Mouse (Mus musculus) forebrain, embryonic 10.5 days (tissue): ENCODE data around the gene Egfem1. TPM values are rescaled to one million over a fixed set of nuclear protein-coding genes. Genes with fewer than 3 reads are reported as not detected.

ENCODE experiments used
- DNase-seq: peaks from one replicate; pipeline ENCODE4 v3.0.0-alpha.2; 2017; ENCODE audit warnings: low spot score; ENCODE audit errors: extremely low spot score
- H3K27ac ChIP-seq: fragments of 300-500 bp; sonication (generic); 2 replicates; pipeline ENCODE4 v1.5.1; 2016; ENCODE audit warnings: mild to moderate bottlenecking
- H3K27me3 ChIP-seq: fragments of 300-500 bp; sonication (generic); 2 replicates; pipeline ENCODE4 v1.6.1; 2016; ENCODE audit warnings: mild to moderate bottlenecking; ENCODE audit not compliant: poor library complexity, severe bottlenecking
- H3K36me3 ChIP-seq: fragments of 300-500 bp; sonication (generic); replicated peaks from 2 replicates; pipeline ENCODE4 v1.6.1; 2016; ENCODE audit warnings: mild to moderate bottlenecking, moderate library complexity
- H3K4me1 ChIP-seq: fragments of 300-500 bp; sonication (generic); 2 replicates; pipeline ENCODE4 v1.6.1; 2016
- H3K4me3 ChIP-seq: fragments of 300-500 bp; sonication (generic); 2 replicates; pipeline ENCODE4 v1.5.1; 2016; ENCODE audit warnings: mild to moderate bottlenecking, moderate library complexity
- H3K9me3 ChIP-seq: fragments of 300-500 bp; sonication (generic); 2 replicates; pipeline ENCODE4 v1.6.1; 2016; ENCODE audit warnings: mild to moderate bottlenecking, moderate library complexity
- WGBS: fragments of 180-500 bp; shearing (Covaris S2); methylation state at CpG from one replicate; pipeline ENCODE4 v1.1.7; 2016; 5-methylcytosine and 5-hydroxymethylcytosine counted together
- polyA plus RNA-seq: library from polyadenylated mRNA; unstranded; fragments of >200 nt; fragmentation: Nextera tagmentation; extraction: Ambion mirVana; gene quantifications from 2 replicates; pipeline ENCODE4 v1.2.1, GENCODE M21; 2016

Gene Egfem1
- polyA plus RNA-seq, 1 experiment from 2014 or later, result 4.0 TPM

GRCm38 (mm10) chr3:29136065-29136955 lies 54.5 kb downstream of the Egfem1 start:
- Histone ChIP-seq H3K27ac (0 out of 2 replicates have a peak overlapping the region, but pooled peaks have one; percentile 22), H3K9me3 (no peaks in the 10 kb centered on the region), H3K4me1 (peaks cover 47% of the 10 kb centered on the region), H3K27me3 (peaks cover 12% of the 10 kb centered on the region), H3K36me3 (no peaks in the 10 kb centered on the region), H3K4me3 (no peak overlapping the region; the same call in 1 of the 2 replicates)
- no peak for DNase-seq
- 12% methylated on average over 10 of the region's 10 CpGs for WGBS

GRCm38 (mm10) chr3:29168401-29168800 lies 86.6 kb downstream of the Egfem1 start:
- no peaks in the 10 kb centered on the region for H3K36me3 ChIP-seq
- H3K4me3 ChIP-seq, result no peak overlapping the region
- WGBS, result 71% methylated on average over 4 of the region's 4 CpGs
- peaks cover 43% of the 10 kb centered on the region for H3K4me1 ChIP-seq
- DNase-seq, result no peak
- H3K9me3 ChIP-seq, result no peaks in the 10 kb centered on the region
- H3K27me3 ChIP-seq, result no peaks in the 10 kb centered on the region; the same call in 1 of the 2 replicates
- H3K27ac ChIP-seq, result no peak overlapping the region; the same call in 1 of the 2 replicates

- H3K27me3 ChIP-seq, result no peaks in the 10 kb centered on the region; the same call in 1 of the 2 replicates
- H3K4me1 ChIP-seq, result peaks cover 43% of the 10 kb centered on the region
- H3K27ac ChIP-seq, result peak overlapping the region; percentile 56; the same call in 1 of the 2 replicates
- DNase-seq, result no peak
- WGBS, result 58% methylated on average over 4 of the region's 4 CpGs
- H3K4me3 ChIP-seq, result no peak overlapping the region
- no peaks in the 10 kb centered on the region for H3K36me3 ChIP-seq
- no peaks in the 10 kb centered on the region for H3K9me3 ChIP-seq
Measured at GRCm38 (mm10) chr3:29169003-29169402, 87.2 kb downstream of the Egfem1 start.

GRCm38 (mm10) chr3:29176991-29177390 lies 95.2 kb downstream of the Egfem1 start:
- no peaks in the 10 kb centered on the region for H3K9me3 ChIP-seq
- H3K27ac ChIP-seq, result no peak overlapping the region
- H3K4me3 ChIP-seq, result no peak overlapping the region
- H3K27me3 ChIP-seq, result no peaks in the 10 kb centered on the region
- DNase-seq, result no peak
- peaks cover 14% of the 10 kb centered on the region for H3K4me1 ChIP-seq
- H3K36me3 ChIP-seq, result no peaks in the 10 kb centered on the region

- Histone ChIP-seq H3K36me3 (no peaks in the 10 kb centered on the region), H3K9me3 (no peaks in the 10 kb centered on the region), H3K4me1 (peaks cover 30% of the 10 kb centered on the region), H3K27ac (no peak overlapping the region), H3K4me3 (no peak overlapping the region), H3K27me3 (no peaks in the 10 kb centered on the region)
- DNase-seq, result no peak
- WGBS, result 86% methylated on average over 10 of the region's 10 CpGs
Measured at GRCm38 (mm10) chr3:29182988-29183387, 101.2 kb downstream of the Egfem1 start.

GRCm38 (mm10) chr3:29183615-29184198 lies 101.9 kb downstream of the Egfem1 start:
- Histone ChIP-seq H3K4me3 (no peak overlapping the region), H3K27me3 (no peaks in the 10 kb centered on the region), H3K9me3 (no peaks in the 10 kb centered on the region), H3K36me3 (no peaks in the 10 kb centered on the region), H3K4me1 (peaks cover 30% of the 10 kb centered on the region), H3K27ac (no peak overlapping the region)
- 64% methylated on average over 7 of the region's 7 CpGs for WGBS
- no peak for DNase-seq

DNA sequence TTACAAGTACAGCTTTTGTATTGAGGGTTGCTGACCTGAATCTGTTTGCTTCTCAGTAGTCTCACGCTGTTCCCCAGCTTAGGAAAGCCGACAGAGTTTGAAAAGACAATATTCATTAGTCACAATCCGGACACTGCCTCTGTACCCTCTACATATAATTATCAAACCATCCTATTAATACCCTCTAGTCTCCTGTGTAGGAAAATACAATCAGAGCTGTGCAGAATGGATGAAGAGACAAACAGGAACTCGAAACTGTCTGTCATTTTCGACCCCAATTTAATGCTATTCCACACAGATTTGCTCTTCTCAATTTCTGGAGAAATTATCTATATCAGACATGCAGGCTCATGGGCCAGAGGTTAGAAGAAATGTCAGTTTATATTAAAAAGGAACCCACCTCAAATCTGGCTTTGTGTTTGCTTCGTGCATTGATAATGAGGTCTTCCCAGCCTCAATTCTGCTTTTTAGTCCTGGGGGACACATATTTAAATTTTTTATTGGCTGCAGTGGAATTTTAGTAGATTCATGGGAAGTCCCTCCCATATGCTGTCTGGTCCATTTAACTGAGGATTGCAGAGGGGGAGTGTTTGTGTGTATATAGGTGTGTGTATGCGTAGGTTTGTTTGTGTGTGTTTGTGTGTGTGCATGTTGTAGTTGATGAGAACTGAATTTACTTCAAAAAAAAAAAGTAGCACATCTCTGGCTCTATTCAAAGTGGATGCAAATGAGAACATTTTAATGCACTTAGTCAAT lies 102.8 kb downstream of the Egfem1 start:
- DNase-seq, result no peak
- Histone ChIP-seq H3K27ac (no peak overlapping the region), H3K4me3 (no peak overlapping the region), H3K36me3 (no peaks in the 10 kb centered on the region), H3K4me1 (peaks cover 30% of the 10 kb centered on the region), H3K27me3 (no peaks in the 10 kb centered on the region), H3K9me3 (no peaks in the 10 kb centered on the region)
- 70% methylated on average over 7 of the region's 7 CpGs for whole genome bisulfite sequencing

DNA sequence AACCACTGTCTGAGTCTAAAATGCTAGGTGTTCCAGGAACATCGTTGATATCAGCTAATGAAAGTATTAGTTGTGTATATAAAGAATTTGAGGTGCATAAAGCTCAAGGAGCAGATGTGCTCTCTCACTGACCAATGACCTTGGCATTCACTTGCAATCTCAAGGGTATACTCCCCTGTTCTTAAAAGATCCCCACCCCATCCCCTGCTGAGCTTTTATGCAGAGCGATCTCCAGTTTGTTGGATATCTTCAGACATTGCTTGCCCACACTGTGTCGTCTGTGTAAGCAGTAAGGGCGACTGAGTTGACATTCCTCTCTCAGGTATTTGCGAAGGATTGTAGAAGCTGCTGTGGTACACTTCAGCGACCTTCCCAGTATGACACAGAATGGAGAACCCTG lies 108.4 kb downstream of the Egfem1 start:
- 79% methylated on average over 6 of the region's 6 CpGs for WGBS
- H3K9me3 ChIP-seq, result no peaks in the 10 kb centered on the region

GRCm38 (mm10) chr3:29197727-29198512 lies 116.1 kb downstream of the Egfem1 start:
- H3K4me3 ChIP-seq, result no peak overlapping the region
- WGBS, result 84% methylated on average over 10 of the region's 10 CpGs
- H3K27me3 ChIP-seq, result no peaks in the 10 kb centered on the region
- no peaks in the 10 kb centered on the region for H3K9me3 ChIP-seq
- no peak for DNase-seq
- 0 out of 2 replicates have a peak, but pooled peaks cover 4% of the 10 kb centered on the region for H3K4me1 ChIP-seq
- H3K36me3 ChIP-seq, result no peaks in the 10 kb centered on the region
- no peak overlapping the region for H3K27ac ChIP-seq

More for the DNA sequence above, 108.4 kb downstream of the Egfem1 start:
- no peaks in the 10 kb centered on the region for H3K4me1 ChIP-seq
- no peak for DNase-seq
- H3K27me3 ChIP-seq, result no peaks in the 10 kb centered on the region
- no peak overlapping the region for H3K4me3 ChIP-seq
- no peaks in the 10 kb centered on the region for H3K36me3 ChIP-seq
- H3K27ac ChIP-seq, result no peak overlapping the region

GRCm38 (mm10) chr3:29200601-29201000 lies 118.8 kb downstream of the Egfem1 start:
- no peak overlapping the region for H3K27ac ChIP-seq
- H3K27me3 ChIP-seq, result no peaks in the 10 kb centered on the region
- H3K4me3 ChIP-seq, result no peak overlapping the region
- 89% methylated on average over 8 of the region's 8 CpGs for WGBS
- DNase-seq, result no peak
- 0 out of 2 replicates have a peak, but pooled peaks cover 4% of the 10 kb centered on the region for H3K4me1 ChIP-seq
- no peaks in the 10 kb centered on the region for H3K9me3 ChIP-seq
- no peaks in the 10 kb centered on the region for H3K36me3 ChIP-seq

DNA sequence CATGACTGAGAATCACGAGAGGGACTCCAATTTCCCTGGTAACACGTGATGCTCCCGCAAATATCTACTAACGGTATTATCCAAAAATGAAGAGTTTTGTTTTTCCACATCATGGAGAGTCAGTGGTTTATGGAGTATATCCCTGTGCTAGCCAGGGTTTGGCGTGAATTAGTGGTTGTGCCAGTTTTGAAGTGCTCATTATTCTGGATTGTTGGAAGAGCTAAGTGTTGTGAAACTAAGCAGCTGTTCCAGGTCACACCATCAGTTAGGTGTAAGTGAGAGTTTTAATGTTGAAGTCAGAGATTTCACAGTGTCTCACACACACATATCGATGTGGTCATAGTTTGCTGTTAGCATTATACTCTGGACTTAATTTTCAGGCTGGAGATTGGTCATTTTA lies 120.7 kb downstream of the Egfem1 start:
- H3K36me3 ChIP-seq, result no peaks in the 10 kb centered on the region
- DNase-seq, result no peak
- no peak overlapping the region for H3K4me3 ChIP-seq
- 0 out of 2 replicates have a peak, but pooled peaks cover 4% of the 10 kb centered on the region for H3K4me1 ChIP-seq
- WGBS, result 93% methylated on average over 6 of the region's 6 CpGs
- H3K9me3 ChIP-seq, result no peaks in the 10 kb centered on the region
- no peak overlapping the region for H3K27ac ChIP-seq
- H3K27me3 ChIP-seq, result no peaks in the 10 kb centered on the region

GRCm38 (mm10) chr3:29222414-29222813 lies 140.6 kb downstream of the Egfem1 start:
- H3K27ac ChIP-seq, result no peak overlapping the region
- H3K4me3 ChIP-seq, result no peak overlapping the region
- H3K36me3 ChIP-seq, result no peaks in the 10 kb centered on the region
- 95% methylated on average over 2 of the region's 2 CpGs for WGBS
- H3K4me1 ChIP-seq, result no peaks in the 10 kb centered on the region
- H3K27me3 ChIP-seq, result no peaks in the 10 kb centered on the region
- DNase-seq, result no peak
- H3K9me3 ChIP-seq, result no peaks in the 10 kb centered on the region
